Mouse (Mus musculus) ES-Bruce4 (cell line): ENCODE results near the gene Map2k1. TPM values are rescaled to one million over a fixed set of nuclear protein-coding genes. Genes with fewer than 3 reads are reported as not detected.

ENCODE experiments used
- H3K27ac ChIP-seq: 2 replicates; pipeline ENCODE4 v1.5.1; 2012; ENCODE audit warnings: low read length, inconsistent platforms; ENCODE audit not compliant: insufficient read depth
- H3K27me3 ChIP-seq: 2 replicates; pipeline ENCODE4 v1.6.1; 2012; ENCODE audit warnings: mild to moderate bottlenecking, low read length, inconsistent platforms; ENCODE audit not compliant: control insufficient read depth, poor library complexity, insufficient read depth, severe bottlenecking
- H3K36me3 ChIP-seq: 2 replicates; pipeline ENCODE4 v1.6.1; 2012; ENCODE audit warnings: inconsistent platforms, mild to moderate bottlenecking, low read length, moderate library complexity; ENCODE audit not compliant: control insufficient read depth, poor library complexity, insufficient read depth, severe bottlenecking
- H3K4me1 ChIP-seq: one replicate; pipeline ENCODE4 v1.8.1; 2011; ENCODE audit warnings: low read length; ENCODE audit not compliant: control insufficient read depth, insufficient read depth
- H3K4me3 ChIP-seq: 2 replicates; pipeline ENCODE4 v1.5.1; 2011; ENCODE audit warnings: low read depth, mild to moderate bottlenecking, low read length
- H3K9ac ChIP-seq: 2 replicates; pipeline ENCODE4 v1.6.1; 2012; ENCODE audit warnings: low read depth, mild to moderate bottlenecking, inconsistent platforms; ENCODE audit not compliant: poor library complexity, severe bottlenecking
- H3K9me3 ChIP-seq: replicated peaks from 2 replicates; pipeline ENCODE4 v1.6.1; 2012; ENCODE audit warnings: mild to moderate bottlenecking, low read length, inconsistent platforms; ENCODE audit not compliant: control insufficient read depth, poor library complexity, insufficient read depth, severe bottlenecking
- CTCF ChIP-seq: IDR thresholded peaks from one replicate; pipeline ENCODE4 v1.8.1; 2011; ENCODE audit warnings: low read depth, low read length
- EP300 ChIP-seq: IDR thresholded peaks from 2 replicates; pipeline ENCODE4 v1.6.1; 2011; ENCODE audit warnings: low read depth, low read length; ENCODE audit not compliant: insufficient read depth
- POLR2A ChIP-seq: IDR thresholded peaks from one replicate; pipeline ENCODE4 v1.8.1; 2011; ENCODE audit warnings: low read length; ENCODE audit not compliant: insufficient read depth
- polyA plus RNA-seq: library from polyadenylated mRNA; stranded (reverse); fragments of >200 nt; gene quantifications from 2 replicates; pipeline ENCODE4 v1.2.4, GENCODE M21; 2011; ENCODE audit warnings: low read depth; ENCODE audit not compliant: missing spikeins, insufficient read depth, insufficient read length

Map2k1 gene
- polyA plus RNA-seq, 1 experiment, result 85.7 TPM

DNA sequence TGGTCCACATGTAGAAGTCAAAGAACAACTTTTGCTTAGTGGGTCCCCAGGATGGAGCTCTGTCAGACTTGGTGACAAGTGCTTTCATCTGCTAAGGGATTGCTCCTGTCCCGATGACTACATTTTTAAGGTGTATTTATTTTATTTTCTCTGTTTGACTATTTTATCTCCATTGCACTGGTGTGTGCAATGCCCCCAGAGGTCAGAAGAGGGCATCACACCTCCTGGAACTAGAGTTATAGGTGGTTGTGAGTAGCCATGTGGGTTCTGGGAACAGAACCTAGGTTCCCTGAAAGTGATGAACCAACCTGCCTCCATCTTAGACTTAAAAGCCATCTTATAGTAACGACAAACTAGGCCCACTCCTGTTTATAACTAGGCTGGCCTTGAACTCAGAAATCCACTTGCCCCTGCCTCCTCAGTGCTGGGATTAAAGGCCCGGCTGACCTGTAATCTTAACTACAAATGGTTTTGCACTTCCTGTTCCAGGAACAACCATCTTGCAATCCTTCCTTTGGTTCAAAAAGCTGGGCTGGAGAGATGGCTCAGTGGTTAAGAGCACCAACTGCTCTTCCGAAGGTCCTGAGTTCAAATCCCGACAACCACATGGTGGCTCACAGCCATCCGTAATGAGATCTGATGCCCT lies 25.4 kb upstream of the Map2k1 start:
- Histone ChIP-seq H3K9me3 (no peaks in the 10 kb centered on the region), H3K9ac (no peak overlapping the region), H3K36me3 (peaks cover 2% of the 10 kb centered on the region; the same call in 1 of the 2 replicates), H3K4me3 (no peak overlapping the region), H3K27me3 (no peaks in the 10 kb centered on the region), H3K4me1 (no peaks in the 10 kb centered on the region), H3K27ac (no peak overlapping the region)
- TF ChIP-seq CTCF (no peak), EP300 (no peak), POLR2A (no peak)

- H3K27me3 ChIP-seq, result no peaks in the 10 kb centered on the region
- no peaks in the 10 kb centered on the region for H3K36me3 ChIP-seq
- H3K4me1 ChIP-seq, result no peaks in the 10 kb centered on the region
- no peak overlapping the region for H3K9ac ChIP-seq
- no peaks in the 10 kb centered on the region for H3K9me3 ChIP-seq
- H3K27ac ChIP-seq, result no peak overlapping the region
- TF ChIP-seq CTCF (peak; percentile 11), EP300 (no peak)
- no peak overlapping the region for H3K4me3 ChIP-seq
Observed at GRCm38 (mm10) chr9:64277706-64278105, 24.3 kb upstream of the Map2k1 start.

DNA sequence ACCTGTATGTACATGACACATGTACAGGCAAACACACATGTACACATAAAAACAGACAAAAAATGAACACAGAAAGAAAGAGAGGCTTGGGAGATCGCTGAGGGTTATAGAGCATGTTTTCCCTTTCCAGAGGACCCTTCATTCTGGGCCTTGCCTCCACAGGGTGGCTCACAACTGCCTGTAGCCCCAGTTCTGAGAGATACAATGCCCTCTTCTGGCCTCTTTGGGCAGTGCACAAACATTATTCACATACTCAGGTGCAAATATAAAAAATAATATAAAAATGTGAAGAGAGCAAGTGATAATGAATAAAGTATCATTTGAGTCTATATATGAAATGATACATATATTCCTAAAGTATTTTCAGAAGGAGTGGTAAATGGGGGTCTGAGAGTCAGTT lies 21.5 kb upstream of the Map2k1 start:
- no peaks in the 10 kb centered on the region for H3K4me1 ChIP-seq
- H3K27ac ChIP-seq, result no peak overlapping the region
- no peak overlapping the region for H3K9ac ChIP-seq
- no peaks in the 10 kb centered on the region for H3K36me3 ChIP-seq
- no peak overlapping the region for H3K4me3 ChIP-seq
- H3K27me3 ChIP-seq, result no peaks in the 10 kb centered on the region
- no peaks in the 10 kb centered on the region for H3K9me3 ChIP-seq
- TF ChIP-seq CTCF (peak; percentile 78), EP300 (no peak)

DNA sequence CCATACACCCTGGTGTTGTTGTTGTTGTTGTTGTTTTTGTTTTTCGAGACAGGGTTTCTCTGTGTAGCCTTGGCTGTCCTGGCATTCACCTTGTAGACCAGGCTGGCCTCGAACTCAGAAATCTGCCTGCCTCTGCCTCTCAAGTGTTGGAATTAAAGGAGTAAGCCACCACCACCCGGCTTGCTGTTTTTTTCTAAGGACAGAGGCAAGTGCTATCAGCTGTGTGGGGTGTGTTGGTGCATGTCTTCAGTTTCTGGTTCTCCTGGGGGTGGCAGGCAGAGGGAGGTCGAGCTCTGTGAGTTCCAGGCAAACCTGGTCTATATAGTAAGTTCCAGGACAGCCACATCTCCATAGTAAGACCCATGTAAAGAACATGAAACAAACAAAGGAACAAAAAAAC lies 20.9 kb upstream of the Map2k1 start:
- TF ChIP-seq EP300 (no peak), POLR2A (no peak), CTCF (no peak)
- H3K36me3 ChIP-seq, result no peaks in the 10 kb centered on the region

GRCm38 (mm10) chr9:64273757-64274156 lies 20.3 kb upstream of the Map2k1 start:
- no peak overlapping the region for H3K27ac ChIP-seq
- H3K4me3 ChIP-seq, result no peak overlapping the region
- no peak overlapping the region for H3K9ac ChIP-seq
- no peaks in the 10 kb centered on the region for H3K27me3 ChIP-seq
- H3K9me3 ChIP-seq, result no peaks in the 10 kb centered on the region
- no peaks in the 10 kb centered on the region for H3K4me1 ChIP-seq
- no peaks in the 10 kb centered on the region for H3K36me3 ChIP-seq
- no peak for TF ChIP-seq POLR2A
- no peak for TF ChIP-seq EP300
- TF ChIP-seq CTCF, result no peak

More for the DNA sequence above, 20.9 kb upstream of the Map2k1 start:
- H3K27me3 ChIP-seq, result no peaks in the 10 kb centered on the region
- H3K9me3 ChIP-seq, result no peaks in the 10 kb centered on the region
- no peak overlapping the region for H3K9ac ChIP-seq
- H3K4me3 ChIP-seq, result no peak overlapping the region
- H3K27ac ChIP-seq, result no peak overlapping the region
- H3K4me1 ChIP-seq, result no peaks in the 10 kb centered on the region

- H3K9ac ChIP-seq, result peak overlapping the region; percentile 57; the same call in 1 of the 2 replicates
- no peaks in the 10 kb centered on the region for H3K4me1 ChIP-seq
- peak overlapping the region; percentile 37; the same call in 1 of the 2 replicates for H3K4me3 ChIP-seq
- TF ChIP-seq POLR2A, result no peak
- TF ChIP-seq EP300, result no peak
- peak; percentile 70 for TF ChIP-seq CTCF
- H3K36me3 ChIP-seq, result no peaks in the 10 kb centered on the region
- H3K27ac ChIP-seq, result no peak overlapping the region
- no peaks in the 10 kb centered on the region for H3K27me3 ChIP-seq
- H3K9me3 ChIP-seq, result no peaks in the 10 kb centered on the region
Observed at GRCm38 (mm10) chr9:64272611-64273010, 19.2 kb upstream of the Map2k1 start.
